Mouse (Mus musculus) cortical plate, adult 2 months (tissue): Measurements from ENCODE around the gene Gabpb1.

Experiments
- CTCF ChIP-seq: fragments of 200-500 bp; IDR thresholded peaks from 2 replicates; pipeline ENCODE4 v1.5.1; 2011; ENCODE audit warnings: mild to moderate bottlenecking, control low read depth, low read length; ENCODE audit not compliant: insufficient read depth; ENCODE audit errors: extremely low read depth
- POLR2A ChIP-seq: fragments of 200-500 bp; IDR thresholded peaks from 2 replicates; pipeline ENCODE4 v1.6.1; 2011; ENCODE audit warnings: mild to moderate bottlenecking, low read length, control low read depth; ENCODE audit not compliant: insufficient read depth; ENCODE audit errors: extremely low read depth

GRCm38 (mm10) chr2:126652929-126653328, 23.2 kb downstream of the Gabpb1 start:
- TF ChIP-seq POLR2A, result no peak
- TF ChIP-seq CTCF, result no peak
